Mouse (Mus musculus): ENCODE data around the gene Pmp22.

GRCm38 (mm10) chr11:63125832-63126456 is 2.8 kb upstream of the Pmp22 start:
- TF ChIP-seq POLR2A (IDR thresholded peaks at IDR 0.05; ENCODE audit: insufficient read depth, low read length), result no peak
- TF ChIP-seq CTCF (IDR thresholded peaks at IDR 0.05; ENCODE audit: low read depth, low read length), result no peak
- TF ChIP-seq EP300 (IDR thresholded peaks at IDR 0.05; ENCODE audit: insufficient read depth, low read depth, low read length), result no peak
